Mouse (Mus musculus): ENCODE data around the gene Agk.

Gene Agk

DNA sequence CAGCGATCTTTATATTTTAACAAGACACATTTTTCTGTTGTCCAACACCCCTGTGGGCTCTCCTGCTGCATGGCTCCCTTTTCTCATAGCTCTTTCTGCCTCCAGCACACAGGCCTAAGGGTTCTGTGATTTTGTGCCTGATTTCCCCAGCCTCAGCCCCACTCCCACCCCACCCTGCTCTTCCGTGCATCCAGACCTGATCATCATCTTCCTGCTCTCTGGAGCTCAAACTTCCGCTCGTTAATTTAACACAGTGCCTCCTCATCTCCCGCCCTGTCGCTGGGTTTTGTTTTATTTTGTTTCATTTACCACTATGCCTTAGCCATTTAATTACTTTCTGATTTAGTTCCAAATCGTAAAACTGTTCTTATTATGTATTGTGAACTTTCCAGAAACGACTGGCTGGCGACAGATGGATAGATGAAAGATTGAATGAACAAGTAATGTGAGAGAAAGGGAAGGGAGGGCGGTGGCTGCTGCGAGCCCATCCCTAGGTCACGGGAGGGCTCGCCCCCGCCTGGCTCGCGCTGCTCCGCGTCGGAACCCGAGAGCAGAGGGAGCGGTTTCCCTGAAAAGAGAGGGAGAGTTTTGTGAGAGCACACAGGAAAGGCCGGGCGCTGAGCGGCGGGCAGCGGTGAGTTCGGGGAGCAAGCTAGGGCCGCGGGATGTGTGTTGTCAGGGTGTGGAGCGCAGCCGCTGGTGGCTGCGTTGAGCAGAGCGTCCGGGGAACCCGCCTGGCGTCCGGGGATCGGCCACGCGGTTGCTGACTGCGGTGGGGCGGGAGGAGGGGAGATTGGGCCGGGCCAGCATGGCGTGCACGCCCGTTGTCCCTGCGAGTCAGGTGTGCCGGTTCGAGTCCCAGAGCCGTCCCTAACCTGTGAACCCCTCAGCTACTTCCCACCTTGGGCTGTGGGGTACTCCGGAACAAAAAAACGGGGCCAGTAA, at the start of gene Agk:
TSS of gene Agk (plus strand) at position 276 of the 945 bp plus-strand sequence.
- peak; percentile 57 for DNase-seq (ENCODE audit: low spot score)

DNA sequence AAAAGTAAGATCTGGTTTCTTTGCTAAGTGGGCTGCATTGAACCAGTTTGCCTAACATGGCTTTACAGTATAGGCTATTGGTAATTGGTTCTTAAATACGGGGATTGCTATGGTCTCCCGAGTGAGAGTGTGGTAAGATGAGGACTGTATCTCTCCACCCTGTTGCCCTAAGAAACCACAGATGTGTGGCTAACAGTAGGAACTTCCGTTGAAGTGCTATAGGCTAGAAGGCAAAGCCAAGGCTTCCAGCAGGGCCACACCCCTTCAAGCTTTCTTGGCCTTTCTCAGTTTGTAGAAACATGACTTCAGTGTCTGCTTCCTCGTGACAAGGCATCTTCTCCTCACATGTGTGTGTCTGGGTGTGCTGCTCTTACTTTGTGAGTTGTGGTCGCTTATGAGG, 24.3 kb upstream of the Agk start:
- no peak for DNase-seq (ENCODE audit: low spot score)

DNA sequence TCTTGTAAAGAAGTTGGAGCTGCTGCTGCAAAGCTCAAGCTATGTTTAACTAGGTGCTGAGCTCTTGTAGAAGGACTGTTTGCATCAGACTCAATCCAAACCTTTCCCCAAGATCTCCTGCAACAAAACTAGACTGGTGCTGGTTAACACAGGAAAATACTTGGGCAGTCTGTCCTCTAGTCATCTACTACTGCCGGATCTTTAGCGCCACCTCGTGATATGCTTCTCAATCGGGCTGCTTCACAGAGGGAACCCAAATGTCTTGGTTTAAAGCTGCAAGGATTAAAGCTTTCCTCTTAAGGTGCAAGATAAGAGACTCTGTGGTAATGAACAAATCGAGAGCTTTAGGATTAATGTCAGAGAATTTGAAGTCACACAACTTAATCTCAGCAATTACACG, 21.6 kb upstream of the Agk start:
- DNase-seq (ENCODE audit: low spot score), result no peak

DNA sequence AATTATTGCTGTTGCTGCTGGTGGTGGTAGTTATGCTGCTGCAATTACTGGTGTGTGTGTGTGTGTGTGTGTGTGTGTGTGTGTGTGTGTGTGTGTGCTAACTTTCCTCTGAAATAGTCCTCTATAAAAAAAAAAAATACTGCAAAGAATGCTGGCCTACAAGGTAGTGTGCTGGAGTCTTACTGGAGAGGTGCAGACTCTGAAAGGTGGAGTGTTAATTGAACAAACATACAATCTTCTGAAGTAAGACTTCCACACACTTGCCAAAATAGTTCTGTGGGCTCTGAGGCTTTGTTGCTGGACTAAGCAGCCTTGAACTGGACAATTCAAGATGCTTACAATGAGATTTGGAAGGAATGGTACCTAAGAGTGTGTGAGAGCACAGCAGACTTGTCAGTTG, 20.0 kb upstream of the Agk start:
- no peak for DNase-seq (ENCODE audit: low spot score)

DNA sequence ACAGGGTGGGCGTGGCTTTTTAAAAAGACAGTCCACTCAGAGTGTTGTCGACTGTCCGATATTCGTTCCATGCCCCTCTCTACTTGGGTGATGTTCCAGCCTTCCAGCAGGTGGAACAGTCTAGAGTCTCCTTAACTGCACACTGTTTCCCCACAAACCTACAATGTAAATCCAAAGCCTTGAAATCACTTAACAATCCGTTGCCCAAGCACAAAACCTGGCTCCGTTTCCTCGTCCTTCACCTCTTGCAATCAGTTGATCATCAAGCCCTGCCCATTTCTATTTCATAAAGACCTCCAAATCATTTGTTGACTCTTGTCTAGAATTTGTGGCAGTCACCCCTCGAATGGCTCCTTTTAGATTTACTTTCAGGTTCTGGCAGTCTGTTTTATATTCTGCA, 1.4 kb downstream of the Agk start:
- no peak for DNase-seq (ENCODE audit: low spot score)

DNA sequence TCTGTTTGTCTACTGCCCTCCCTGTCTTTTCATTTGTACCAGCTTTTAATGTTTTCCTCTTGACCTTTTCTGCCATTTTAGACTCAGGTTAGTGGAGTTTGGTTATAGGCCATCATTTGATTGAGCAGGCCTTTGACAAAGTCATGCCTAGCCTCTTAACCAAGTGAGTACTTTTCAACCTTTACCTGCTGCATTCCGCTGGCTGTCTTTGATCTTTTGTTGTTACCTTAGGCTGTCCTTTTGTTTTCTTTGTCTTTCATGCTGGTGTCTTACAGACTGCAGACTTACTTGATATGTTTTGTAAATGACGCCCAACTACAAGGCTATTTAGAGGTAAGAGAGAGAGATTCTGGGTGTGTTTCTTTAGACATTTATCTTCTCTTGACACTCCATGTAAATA, 8.5 kb downstream of the Agk start:
- DNase-seq (ENCODE audit: low spot score), result no peak

DNA sequence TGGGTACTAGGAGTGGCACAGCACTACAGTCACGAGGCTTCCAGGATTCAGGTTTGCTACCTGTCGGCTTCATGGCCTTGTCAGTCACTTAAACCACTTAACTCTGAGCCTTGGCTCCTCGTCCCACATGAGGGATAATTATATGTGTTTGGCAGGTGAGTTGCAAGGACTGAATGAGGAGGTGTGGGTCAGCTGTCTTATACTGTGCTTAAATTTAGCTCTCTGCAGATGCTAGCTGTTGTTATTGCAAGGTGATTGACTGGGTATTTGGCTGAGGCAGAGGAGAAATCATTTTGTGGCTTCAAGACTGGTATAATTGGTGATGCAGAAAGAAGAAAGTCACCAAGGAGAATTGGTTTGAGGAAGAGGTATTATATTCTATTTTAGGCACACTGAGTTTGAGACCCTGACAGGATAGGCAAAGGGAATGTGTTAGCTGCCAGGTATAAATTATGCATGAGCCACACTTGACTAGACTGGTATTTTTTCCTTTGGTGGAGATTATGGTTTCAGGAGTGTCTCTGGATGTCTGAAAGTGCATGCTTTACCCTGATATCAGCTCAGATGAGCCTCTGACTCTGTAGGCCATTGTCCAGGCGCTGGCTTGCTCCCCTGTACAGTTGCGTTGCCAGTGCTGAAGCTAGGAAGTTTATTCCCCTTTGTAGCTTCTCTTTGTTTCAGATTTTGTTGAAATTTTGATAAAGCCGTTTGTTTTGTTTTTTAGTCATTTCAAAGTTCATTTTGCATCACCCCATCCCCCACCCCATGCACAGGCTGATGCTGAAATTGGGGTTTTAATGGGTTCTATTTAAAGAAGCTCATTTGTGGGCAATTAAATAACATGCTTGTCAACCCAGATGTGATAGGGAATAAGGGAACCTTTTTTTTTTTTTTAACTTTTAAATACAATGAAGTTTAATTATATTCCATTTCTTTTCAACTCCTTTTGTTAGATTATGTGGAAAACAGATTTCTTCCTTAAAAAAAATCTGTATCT, 12.1 kb downstream of the Agk start:
- no peak for DNase-seq (ENCODE audit: low spot score)

DNA sequence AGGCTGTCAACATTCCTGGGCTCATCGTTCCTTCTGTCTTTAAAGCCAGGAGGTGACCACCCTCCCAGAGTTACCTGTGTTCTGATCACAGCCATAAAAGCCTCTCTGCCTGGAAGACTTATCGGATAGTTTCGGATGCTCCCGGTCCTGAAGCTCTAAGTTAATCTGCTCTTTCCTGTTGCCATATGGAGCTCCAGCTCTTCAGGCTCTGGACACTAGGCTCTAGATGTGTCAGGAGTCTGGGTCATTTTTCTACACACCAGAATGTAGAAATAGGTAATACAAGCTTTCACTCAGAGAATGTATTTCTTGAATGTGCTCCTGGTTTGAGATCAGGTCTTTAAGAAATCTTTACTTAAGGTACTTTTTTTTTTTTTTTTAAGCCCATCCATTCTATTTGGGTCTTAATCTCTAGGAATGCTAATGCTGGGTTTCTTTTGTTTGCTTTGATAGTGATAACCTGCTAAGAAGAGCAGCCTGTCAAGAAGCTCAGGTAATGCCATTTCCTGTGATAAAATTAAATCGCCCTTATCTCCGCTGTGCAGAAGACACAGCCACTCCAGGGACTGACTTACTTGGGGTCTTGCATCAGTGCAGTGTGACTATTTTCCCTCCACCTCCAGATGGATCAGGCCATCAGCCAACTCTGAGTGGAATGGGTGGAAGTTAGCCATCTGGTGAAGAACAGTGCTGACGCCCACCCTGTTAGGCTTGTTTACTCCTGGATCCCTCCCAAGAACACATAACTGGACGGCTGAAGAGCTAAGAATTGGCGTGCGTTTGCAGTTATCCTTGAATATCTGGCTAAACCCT, 22.2 kb downstream of the Agk start:
- no peak for DNase-seq (ENCODE audit: low spot score)

DNA sequence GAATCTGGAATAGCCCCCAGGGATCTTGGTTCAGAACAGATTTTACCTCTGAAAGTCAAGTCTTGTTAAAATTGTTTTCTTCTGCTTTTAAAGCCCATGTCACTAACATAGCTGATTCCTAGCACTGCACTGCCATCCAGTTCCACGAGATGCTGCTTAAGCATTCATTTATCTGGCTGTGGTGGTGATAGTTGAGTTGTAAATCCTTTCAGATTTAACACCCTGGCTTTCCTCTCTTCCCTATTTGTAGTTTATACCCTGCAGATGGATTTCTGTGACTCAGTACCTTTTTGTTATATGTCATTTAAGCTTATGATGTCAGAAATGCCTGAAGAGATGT, 22.8 kb downstream of the Agk start:
- DNase-seq (ENCODE audit: low spot score), result no peak

DNA sequence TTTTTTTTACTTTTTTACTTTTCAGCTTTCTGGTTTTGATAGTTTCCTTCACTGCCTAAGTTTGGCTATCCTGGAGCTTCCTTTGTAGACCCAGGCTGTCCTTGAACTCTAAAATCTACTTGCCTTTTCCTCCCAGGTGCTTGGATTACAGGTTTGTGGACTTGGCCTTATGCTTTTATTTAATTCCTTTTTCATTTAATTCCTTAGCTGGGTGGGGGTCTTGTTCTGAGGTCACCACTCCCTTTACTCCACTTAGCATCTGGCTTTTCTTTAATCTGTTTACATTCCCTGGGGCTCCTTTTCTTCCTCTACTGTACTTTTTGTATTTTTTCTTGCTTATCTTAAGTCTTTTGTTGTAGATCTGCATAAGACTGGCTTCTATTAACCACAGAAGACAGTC, 25.1 kb downstream of the Agk start:
- no peak for DNase-seq (ENCODE audit: low spot score)

DNA sequence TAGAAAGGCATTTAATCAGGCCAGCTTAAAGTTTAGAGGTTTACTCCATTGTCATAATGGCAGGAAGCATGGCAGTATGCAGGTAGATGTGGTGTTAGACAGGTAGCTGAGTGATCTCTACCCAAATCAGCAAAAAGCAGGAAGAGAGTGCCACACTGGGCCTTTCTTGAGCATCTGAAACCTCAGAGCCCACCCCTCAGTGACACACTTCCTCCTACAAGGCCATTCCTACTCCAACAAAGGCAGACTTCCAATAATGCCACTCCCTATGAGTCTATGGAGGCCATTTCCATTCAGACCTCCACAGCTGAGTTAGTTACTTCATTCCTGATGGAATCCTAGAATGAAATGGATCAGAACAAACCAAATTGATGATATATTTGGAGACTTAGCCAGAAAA, 25.9 kb downstream of the Agk start:
- DNase-seq (ENCODE audit: low spot score), result no peak

DNA sequence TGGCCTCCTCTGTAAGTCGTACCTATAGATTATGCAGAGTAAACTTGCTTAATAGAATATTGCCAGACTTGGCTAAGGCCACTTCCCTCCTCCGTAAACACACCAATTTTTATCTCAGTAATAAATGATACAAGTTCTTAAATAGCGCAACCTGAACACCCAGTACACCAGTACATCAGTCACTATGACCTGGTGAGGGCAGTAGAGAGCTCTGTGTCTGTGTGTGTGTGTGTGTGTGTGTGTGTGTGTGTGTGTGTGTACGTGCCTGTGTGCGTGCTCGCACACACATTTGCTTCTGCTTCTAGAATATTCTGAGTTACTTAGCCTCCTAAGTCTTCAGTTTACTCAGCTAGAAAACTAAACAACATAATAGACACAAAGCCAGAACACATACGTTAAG, 28.4 kb downstream of the Agk start:
- no peak for DNase-seq (ENCODE audit: low spot score)

DNA sequence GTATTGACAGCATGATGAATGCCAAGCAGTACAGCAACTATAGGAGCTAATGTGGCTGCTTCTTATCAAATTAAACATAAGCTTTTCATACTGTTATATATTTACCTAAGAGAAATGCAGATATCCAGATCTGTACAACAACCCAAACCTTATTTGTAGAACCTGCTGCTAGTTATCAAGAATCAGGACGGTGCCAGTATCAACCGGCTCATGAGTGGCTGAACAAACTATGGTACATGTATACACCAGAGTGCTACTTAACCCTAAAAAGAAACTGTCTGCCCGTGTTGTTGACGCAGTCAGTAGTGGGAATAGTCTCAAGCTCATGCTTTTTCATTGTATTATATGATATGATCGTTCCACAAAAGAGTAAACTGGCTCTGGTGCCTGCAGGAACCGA, 46.1 kb downstream of the Agk start:
- no peak for DNase-seq (ENCODE audit: low spot score)

DNA sequence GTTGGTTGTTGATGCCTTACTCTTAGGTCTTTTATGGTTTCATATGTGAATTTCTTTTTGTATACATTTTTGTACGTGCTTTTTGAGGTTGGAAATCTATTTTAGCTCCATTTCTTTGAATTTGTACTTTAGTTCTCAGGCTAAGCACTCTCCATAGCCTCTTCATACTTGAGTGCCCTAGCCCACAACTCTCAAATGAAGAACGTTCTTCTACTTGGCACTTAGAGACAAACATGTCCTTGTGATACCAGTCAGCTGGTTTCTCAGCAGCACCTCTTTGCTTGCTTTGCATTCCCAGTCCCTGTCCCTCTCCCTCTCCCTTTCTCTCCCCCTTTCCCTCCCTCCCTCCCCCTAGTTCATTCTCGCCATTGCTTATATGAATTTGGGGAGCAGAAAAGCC, 55.2 kb downstream of the Agk start:
- DNase-seq (ENCODE audit: low spot score), result no peak

DNA sequence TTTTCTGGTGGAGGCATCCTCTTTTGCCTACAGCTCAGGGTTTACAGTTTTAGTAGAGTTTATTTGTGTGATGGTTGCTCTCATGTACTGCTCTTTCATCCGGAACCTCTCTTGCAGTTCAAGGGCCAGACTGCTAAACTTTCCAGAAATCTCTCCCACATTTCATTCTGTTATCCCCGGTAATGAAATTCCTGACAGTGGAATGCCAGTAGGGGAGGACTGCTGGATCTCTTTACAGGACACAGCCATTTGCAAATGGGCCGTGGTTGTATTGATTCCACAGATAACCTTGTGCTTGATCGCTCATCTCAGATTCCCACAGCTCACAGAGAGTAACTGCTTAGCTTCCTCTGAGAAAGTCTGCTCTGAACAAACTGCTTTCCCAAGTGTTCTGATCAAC, 56.9 kb downstream of the Agk start:
- DNase-seq (ENCODE audit: low spot score), result no peak

DNA sequence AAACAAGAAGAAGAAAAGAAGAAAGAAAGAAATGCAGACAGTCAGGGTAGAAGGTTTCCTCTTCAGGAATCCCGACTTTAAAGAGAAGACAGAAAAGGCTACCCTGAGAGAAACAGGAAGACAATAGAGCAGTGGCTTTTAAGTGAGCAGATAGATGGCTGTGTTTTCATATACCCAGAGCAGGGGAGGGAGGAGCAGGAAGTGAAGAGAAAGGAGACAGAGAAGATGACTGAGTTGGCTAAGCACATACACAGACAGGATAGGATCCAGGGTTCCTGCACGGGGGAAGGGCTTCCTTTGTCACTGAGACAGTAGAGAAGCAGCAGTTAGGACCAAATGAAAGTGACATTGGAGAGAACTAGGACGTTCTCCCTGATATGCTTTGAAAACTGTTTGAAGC, 60.7 kb downstream of the Agk start:
- no peak for DNase-seq (ENCODE audit: low spot score)

DNA sequence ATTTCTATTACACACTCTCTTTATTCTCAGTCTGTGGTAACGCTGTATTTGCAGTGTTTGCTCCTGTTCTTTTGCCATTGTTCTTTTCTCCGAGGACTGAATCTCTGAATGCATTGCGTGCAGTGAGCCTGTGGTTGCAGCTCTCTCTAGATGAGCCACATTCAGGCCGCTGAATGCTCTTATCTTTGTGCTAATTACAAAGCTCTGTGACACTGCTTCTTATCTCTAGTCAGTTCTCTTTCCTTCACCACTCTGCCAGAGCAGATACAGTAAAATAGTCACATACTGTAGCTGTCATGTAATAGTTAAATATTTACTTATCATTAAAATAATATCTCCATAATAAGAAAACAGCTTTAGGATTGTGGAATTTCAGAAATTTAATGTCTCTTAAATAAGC, 63.7 kb downstream of the Agk start:
- no peak for DNase-seq (ENCODE audit: low spot score)

DNA sequence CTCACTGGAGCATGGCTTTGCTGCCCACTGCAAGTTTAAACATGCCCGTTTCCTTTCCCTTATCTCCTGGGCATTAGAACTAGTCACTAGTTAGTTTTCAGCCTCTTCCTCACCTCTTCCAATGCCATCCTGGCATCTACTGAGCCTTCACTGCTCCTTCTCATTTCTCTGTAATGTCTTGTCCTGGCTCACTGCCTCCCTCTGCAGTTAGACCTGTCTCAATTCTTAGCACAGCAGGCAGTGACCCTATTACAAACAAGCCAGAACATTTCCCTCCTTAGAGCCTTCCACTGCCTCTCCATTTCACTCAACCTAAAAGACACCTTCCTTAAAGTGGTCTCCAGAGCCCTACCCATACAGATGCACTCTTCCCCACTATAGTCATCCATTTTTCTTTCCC, 66.0 kb downstream of the Agk start:
- DNase-seq (ENCODE audit: low spot score), result no peak

DNA sequence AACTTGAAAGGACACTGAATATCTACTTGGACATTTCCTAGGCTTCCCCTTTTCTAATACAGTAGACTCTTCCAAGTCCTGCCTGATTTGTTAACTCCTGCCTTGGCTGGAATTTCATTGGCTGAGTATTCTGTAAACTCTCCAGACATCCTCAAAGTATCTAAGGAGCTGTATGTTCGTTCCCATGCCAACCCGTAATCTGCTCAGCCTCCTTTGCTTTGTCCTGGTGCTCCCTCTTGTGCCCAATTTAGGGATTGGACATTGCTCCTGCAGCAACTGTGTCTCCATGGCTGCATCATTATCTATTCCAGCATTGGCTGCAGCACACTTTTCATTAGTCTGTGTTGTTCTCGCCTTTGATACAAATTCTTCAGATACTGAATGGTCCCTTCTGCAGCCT, 68.2 kb downstream of the Agk start:
- DNase-seq (ENCODE audit: low spot score), result no peak

DNA sequence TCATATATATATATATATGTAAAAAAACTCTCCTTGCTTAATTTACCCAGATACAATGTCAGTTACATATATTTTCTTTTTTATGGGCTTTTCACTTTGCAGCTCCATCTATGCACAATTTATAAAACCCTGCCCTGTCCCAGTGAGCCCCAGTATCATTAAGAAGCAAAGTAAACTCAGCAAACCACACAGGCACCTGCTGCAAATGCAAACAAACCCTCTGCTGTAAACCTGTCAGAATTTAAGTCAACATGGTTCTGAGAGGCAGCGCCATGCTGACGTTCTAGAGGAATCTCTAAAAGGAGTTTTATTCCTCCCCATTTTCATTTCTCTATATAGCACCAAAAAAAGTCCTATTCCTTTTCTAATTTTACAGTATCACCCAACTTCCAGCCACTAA, 77.1 kb downstream of the Agk start:
- no peak for DNase-seq (ENCODE audit: low spot score)

DNA sequence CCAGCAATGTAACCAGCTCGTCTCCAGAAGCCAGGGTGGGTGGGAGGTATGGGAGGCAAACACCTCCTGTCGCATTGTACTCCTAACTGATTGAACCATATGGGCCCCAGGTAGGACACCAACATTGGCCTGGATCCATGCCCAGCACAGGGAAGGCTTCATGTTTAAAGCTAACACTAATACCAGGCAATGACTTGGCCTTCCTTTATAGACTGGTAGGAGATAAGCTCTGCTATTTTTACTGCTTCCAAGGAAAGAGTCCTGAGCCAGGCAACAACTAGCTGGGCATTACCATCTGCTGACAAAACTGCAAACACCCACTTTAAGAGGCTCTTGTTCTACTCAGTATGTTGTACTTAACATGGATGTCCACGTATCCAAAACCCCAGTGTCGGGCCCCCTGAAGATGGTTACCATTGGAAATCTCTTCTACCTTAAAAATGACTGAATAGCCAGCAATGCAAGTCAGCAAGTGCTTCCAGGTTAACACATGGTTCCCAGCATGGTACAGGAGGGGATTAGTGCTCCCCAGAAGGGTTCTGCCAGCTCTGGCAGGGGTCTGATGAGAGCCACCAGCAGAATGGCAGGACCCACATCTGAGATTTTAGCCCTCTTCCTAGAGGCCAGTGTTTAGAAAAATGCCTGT, 78.8 kb downstream of the Agk start:
- no peak for DNase-seq (ENCODE audit: low spot score)

DNA sequence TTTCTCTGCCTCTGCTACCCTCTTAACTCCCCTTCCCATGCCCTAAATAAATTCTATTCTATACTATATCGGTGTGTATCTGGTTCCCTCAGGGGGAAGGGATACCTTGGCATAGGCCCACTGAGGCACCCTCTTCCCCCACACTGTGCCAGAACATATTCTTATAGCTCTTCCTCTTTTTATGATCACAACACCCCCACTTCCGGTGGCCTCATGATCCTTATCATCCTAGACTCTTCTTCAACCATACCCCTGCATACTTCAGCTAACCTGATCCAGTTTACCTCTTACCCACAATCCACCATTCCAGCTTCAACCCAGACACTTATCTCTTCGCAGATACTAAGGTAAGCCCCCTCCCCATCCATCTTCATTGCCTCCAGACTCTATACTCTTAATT, 86.1 kb downstream of the Agk start:
- no peak for DNase-seq (ENCODE audit: low spot score)

Data from spleen, adult 12 weeks (tissue).